Mouse (Mus musculus) C2C12 (cell line): ENCODE measurements around the gene Ndst2.

Source experiments
- CTCF ChIP-seq: IDR thresholded peaks from one replicate; pipeline ENCODE4 v1.5.1; 2011; ENCODE audit not compliant: control insufficient read depth, insufficient read depth, insufficient read length
- USF1 ChIP-seq: IDR thresholded peaks from one replicate; pipeline ENCODE4 v1.6.1; 2011; ENCODE audit warnings: low read depth, mild to moderate bottlenecking, control low read depth, moderate library complexity

- TF ChIP-seq CTCF (no peak), USF1 (no peak)
Measured at GRCm38 (mm10) chr14:20689009-20689408, 45.4 kb downstream of the Ndst2 start.
